ENCODE assay signal across 11 mouse cellular contexts in genomic region chr6:80301871-80302270, GRCm38 (mm10).
"Had no signal": no experiment of that assay in that cellular context is flagged by ENCODE, and none has a peak within 500 bp of the region (broad histone marks: within the 10 kb centered on the region; RNA-seq: fewer than 3 reads in every experiment).

No protein-coding gene starts in this region.

- DNase-seq: kidney, adult 8-10 months; kidney, postnatal 25 days; layer of hippocampus, postnatal 36 days; liver; liver, embryonic 13.5 days; liver, postnatal 0 days; retina, postnatal 1 day; right cerebral cortex, postnatal 14 days; thymus, adult 2 months; thymus, postnatal 25 days had no signal

- ATAC-seq: liver, postnatal 0 days; midbrain, embryonic 15.5 days had no signal
